Mouse (Mus musculus) G1E (cell line): ENCODE measurements at regions not wholly inside any gene's neighbourhood (a gene's known extent, or its start where the extent isn't known, plus 50 kb on each side); places are given as distances from the start of the nearest gene placed in this dataset.

Source experiments
- CTCF ChIP-seq: IDR thresholded peaks from 2 replicates; pipeline ENCODE4 v1.5.1; 2012; ENCODE audit warnings: low read depth, low read length, inconsistent platforms, mixed read lengths
- GATA1 ChIP-seq: IDR thresholded peaks from 2 replicates; pipeline ENCODE4 v1.6.1; 2012; ENCODE audit warnings: borderline replicate concordance, low read length, inconsistent platforms, mixed read lengths
- GATA2 ChIP-seq: IDR thresholded peaks from 2 replicates; pipeline ENCODE4 v1.6.1; 2012; ENCODE audit warnings: low read depth, low read length, inconsistent platforms, borderline replicate concordance

GRCm38 (mm10) chr15:62327481-62327880, 1404.7 kb upstream of the A1bg start:
- TF ChIP-seq CTCF (no peak), GATA1 (no peak), GATA2 (no peak)
